Mouse (Mus musculus): ENCODE data around the gene Acot11.
"Not testable (repeated sequence)": the region's sequence is repeated elsewhere in the genome, so short reads cannot be mapped to it uniquely, and the experiment has no call there.

Gene Acot11

DNA sequence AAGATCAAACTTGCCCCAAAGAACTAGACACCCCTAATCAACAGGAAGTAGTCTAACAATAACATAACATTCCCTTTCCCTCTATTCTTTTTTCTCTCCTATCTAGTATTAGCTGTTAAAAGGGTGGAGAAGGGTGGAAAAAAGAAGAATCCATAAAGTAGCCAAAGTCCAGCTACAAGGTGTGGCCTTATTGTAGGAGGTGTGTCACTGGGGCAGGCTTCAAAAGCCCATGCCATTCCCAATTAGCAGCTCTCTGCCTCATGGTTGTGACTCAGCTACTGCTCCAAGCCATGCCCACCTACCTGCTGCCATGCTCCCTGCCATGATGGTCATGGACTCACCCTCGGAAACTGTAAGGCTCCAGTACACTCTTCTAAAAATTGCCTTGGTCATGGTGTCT is 32.2 kb downstream of the Acot11 start:
- DNase-seq = no peak

DNA sequence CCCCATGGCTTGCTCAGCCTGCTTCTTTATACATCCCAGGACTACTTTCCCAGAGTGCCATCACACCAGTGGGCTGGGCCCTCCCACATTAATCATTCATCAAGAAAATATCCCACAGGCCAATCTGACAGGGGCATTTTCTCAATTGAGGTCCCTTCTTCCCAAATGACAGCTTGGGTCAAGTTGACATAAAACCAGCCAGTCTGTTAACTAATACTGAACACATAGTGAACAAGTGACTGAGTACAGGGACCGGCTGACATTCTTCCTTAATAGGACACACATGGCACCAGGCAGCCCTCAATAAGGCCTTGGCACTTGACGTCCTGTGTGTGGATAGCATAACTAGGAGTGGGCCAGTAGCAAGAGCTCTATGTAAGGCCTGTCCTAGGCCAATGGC is 35.5 kb downstream of the Acot11 start:
- no peak for DNase-seq

DNA sequence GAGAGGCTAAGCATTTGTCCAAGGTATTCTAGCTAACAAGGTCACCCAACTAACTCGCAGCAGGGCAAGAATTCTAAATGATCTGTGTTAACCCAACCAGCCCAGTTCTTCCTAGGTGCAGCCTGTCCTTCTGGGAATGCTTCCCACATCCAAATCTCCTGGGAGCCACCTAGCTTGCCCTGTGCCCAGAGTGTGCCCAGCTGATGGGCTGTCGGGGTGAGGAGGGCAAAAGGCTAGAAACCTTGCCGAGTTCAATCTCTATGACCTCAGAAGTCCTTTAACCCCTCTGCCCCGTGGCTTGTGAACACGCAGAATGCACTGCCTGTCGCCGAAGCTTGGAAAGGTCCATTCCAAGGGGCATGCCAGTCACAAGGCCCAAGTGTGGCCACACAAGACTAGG is 40.6 kb downstream of the Acot11 start:
- no peak for DNase-seq

DNA sequence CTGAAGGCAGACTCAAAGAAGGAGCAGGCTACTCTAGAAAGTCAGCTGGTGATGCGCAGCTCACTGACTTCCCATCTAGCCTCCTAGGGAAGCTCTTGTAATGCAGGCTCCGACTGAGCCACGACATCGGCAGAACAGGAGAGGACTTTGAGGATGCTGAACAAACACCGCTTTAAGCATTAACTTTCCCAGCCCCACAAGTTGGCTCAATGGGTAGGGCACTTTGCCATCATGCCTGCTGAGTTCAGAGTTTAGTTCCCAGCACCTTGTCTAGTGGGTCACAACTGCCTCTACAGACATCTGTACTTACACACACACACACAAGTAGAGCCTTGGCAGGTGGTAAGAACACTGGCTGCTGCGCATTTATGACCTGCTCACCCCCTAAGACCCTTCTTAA is 53.1 kb downstream of the Acot11 start:
- no peak for DNase-seq

DNA sequence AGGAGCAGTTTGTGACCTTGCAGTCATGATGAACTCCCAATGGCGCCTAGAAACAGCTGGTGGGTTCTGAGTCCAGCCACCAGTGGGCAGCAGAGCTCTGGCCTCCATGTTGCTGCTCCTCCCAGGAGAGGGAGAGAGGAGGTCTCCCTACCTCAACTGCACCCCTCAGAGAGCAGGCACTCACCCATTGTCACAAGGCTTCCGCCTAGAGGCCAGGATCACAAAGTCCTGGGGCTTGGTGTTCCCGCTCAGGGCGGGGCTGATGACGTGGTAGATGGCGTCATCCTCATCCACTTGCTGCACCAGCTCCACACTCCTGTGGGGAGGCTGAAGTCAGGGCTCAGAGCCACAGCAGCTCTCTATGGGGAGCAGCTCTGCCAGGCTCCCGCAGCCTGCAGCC is 55.1 kb downstream of the Acot11 start:
- DNase-seq = peak; percentile 67 to 69

DNA sequence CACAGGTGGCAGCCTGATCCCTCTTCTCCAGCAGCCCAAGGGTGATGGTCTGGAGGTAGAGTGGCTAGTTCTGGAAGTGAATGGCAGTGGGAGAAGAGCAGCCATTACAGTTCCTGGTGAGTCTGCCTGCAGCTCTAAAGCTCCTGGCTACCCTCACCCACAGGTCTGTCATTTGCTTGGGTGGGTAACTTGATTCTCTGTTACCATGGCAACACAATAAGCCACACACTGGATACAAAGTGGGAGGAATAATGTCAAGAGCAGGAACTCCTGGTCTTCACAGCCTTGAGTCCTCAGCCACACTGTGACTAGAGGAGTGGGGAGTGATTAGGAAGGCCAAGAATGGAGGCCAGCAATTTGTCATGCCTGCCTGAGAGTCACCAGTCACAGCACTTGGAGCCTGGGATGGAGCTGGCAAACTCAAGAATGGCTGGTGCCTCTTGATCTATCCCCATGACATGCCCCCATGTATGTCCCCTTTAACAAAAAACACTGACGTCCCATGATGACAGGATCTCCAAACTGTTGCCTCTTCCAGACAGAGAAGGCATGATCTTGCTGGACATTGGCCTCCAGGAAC is 57.7 kb downstream of the Acot11 start:
- DNase-seq = no peak

DNA sequence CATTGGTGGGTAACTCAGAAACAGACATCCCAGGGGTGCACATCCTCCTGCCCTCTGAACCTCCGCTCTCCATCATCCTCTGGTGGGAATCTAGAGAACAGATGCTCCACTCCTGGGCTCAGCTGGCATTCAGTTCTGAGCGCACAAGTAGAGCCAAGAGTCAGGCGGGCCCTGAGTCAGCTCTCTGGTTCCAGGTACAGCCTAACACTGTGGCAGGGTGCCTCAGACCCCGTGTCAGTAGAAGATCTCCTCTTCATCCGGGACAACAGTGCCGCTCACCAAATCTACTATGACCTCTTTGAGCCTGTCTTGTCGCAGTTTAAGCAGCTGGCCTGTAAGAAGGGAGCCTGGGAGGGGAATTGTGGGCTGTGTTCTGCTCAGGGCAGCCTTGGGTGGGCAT is 58.9 kb downstream of the Acot11 start:
- DNase-seq = no peak

DNA sequence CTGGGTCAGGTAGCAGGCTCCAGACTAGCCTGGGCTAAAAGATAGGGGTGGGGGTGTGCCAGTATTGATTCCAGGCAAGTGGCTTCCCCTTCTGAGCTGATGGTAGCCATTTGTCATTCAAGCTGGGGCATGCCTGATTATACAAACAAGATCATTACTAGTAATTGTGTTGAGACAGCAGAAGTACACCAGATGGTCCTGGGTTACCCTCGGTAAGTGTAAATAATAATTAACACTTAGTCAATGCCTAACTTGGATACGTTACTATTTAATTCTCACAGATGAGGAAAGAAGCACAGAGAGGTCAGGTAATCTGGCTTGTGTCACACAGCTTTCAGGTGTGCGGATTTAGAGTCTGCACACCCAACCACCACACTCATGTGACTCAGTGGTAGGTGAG is 66.9 kb downstream of the Acot11 start:
- DNase-seq = no peak

DNA sequence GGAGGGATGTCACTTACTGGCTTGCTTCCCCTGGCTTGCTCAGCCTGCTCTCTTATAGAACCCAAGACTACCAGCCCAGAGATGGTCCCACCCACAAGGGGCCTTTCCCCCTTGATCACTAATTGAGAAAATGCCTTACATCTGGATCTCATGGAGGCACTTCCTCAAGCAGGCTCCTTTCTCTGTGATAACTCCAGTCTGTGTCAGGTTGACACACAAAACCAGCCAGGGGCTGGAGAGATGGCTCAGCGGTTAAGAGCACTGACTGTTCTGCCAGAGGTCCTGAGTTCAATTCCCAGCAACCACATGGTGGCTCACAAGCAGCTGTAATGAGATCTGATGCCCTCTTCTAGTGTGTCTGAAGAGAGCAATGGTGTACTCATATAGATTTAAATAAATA is 67.9 kb downstream of the Acot11 start:
- DNase-seq = not testable (repeated sequence)

DNA sequence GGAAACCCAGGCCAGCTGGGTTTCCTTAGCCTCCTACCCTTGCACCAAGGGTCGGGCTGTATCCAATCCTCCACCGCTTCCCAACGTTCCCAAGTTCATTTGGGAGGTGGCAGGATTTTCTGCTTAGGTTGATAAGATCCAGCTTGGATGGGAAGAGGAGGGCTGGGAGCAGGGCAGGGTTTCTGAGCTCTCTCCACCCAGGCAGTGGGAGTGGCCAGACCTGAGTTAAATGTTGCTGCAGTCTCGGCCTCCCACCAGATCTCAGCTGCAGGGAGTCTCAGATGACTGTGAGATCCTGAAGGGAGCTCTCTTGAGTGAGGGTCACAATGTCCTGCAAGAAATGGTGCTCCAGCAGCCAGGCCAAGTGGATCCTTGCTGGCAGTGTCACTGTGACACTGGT is 71.2 kb downstream of the Acot11 start, which contains the start of gene Fam151a:
Gene Fam151a (plus strand): TSS at position 254 of the 400 bp plus-strand sequence.
- no peak for DNase-seq

DNA sequence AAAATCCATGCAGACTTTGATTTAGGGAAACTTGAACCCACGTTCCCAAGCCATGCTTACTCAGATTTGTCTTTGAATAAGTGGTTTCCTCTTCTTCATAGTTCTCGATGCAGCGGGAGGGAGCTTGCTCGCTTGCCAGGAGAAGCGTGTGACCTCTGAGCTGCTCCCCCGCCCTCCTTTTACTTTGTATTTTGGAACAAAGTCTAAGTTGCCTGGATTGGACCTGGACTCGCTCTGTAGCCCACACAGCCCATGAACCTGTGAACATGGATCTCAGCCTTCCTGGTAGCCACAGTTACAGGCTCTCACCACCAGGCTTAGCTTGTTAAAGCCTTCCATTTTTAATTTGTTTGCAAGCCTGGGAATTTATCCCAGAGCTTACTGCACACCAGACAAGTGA is 74.0 kb downstream of the Acot11 start, which contains the start of gene Mroh7:
Gene Mroh7 (minus strand): TSS at position 112 of the 400 bp plus-strand sequence.
- no peak for DNase-seq

DNA sequence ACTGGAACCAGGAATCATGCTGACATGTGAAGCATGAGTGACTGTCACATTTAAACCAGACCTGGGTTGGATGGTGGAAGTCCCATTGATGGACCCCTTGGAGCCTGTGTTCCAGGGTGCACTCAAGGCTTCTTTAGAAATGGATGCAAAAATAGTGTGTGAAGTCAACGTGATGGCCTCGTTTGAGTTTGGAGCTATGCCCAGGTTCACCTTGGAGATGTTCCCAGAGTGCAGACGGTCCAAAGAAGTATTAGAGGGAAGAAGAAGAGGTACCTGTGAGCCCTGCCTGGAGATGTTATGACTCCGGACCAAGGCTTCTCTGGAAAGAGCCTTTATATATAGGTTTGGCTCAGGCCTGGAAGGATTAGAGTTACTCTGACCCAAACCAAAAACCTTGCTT is 84.2 kb downstream of the Acot11 start:
- DNase-seq = peak; percentile 58 to 61

DNA sequence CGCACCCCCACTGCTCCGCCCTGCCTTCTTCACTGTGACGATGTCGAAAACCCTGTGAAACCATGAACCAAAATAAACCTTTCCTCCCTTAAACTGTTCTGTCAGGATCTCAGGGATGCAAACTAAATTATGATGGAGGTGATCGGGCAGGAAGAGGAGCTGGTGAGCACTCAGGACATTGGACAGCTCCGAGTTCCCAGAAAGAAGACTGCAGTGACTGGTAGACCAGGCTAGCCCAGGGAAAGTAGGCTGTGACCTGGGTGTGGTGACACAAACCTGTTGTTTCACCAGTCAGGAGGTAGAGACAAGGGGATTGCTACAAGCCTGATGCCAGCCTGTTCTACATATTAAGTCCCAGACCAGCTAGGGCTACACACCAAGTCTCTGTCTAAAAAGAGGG is 91.2 kb downstream of the Acot11 start:
- DNase-seq = no peak

DNA sequence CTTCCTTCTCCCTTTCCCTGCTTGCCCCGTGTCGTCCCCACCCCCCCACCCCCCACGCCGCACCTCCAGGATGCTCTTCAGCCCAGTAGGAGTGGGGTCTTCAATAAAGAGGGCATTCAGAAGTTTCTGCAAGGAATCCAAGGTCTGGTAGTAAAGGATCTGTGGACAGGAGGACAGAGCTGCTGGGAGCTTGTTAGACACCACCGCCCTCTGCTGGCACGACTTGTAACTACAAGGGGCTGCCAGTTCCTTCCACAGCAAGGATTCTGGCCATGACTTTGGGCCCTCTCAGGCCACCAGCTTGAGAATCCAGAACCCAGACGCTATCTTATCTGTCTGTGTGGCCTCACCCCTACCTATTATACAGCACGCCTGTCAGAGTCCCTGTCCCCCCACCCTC is 96.4 kb downstream of the Acot11 start:
- DNase-seq = peak; percentile 84 to 85

DNA sequence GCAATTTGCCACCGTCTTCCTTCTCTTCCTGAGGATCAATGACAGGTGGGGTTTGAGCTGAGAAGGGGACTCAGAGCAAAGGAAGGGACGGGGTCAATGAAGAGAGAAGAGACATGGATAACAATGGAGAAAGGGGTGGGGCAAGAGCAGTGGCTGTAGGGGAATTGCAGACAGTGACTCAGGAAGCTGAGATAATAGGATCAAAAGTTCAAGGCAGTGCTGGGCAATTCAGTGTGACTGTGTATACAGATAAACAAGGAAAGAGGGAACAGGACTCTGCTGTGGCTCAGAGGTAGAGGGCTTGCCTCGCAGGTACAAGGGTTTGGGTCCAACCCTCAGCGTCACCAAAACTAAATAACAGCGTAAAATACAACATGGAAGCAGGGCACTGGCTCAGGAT is 96.8 kb downstream of the Acot11 start:
- DNase-seq = no peak

DNA sequence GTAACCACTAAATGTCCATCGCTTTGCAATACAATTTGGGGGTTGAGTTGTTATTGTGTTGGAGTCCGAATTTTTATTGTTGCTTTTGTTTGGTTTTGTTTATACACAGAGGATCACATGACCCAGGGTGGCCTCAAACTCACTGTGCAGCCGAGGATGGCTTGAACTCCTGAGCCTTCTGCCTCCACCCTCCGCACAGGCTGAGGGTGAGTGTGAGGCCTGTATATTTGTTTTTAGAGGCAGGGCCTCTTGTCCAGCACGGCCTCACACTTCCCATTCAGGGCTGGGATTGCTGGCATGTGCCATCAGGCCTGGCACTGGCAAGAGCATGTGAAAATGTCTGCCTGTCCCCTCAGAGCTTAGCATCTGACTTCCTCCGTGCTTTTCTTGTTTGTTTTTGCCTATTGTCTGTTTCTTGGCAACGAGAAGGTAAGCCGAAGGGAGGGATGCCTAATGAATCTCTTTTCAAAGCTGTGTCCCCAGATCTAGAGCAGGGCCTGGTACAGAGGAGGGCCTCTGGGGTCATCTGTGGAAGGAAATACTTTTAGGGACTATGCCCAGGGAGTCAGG is 99.6 kb downstream of the Acot11 start:
- no peak for DNase-seq

DNA sequence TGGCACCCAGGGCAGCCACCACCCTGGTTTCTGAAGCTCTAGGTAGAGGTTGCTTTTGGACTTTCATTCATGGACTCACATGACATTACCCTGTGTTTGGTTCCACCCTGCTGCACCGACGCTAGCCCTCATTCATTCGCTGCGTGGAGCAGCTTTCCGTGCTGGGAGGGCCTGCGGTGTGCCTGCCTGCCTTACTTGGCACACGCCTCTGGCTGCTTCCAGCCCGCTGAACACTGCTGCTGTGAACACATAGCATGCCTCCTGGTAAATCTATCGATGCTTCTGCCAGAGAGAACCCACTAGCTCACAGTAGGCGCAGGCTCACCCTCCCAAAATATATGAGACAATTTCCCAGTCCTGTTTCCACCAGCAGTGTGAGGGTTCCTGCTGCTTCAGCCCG is 100.4 kb downstream of the Acot11 start:
- DNase-seq = peak; percentile 37 to 47

DNA sequence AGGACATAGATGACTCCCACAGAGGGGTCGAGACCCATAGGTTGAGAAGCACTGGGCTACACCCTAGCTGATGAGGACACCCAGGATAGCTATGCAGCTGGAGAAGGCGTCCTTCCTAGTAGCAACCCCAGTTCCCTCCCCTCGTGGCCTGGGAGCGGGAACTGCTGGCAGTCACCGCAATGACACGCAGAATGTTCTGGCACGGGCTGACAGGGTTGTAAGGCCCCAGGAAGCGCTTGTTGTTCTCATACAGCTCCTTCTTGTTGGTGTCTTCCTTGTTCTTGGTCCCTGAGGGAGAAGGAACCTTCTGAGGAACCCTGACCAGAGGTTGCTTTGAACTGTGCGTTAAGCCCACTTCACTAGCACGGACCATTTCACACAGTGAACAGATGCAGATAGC is 100.8 kb downstream of the Acot11 start:
- DNase-seq = no peak

DNA sequence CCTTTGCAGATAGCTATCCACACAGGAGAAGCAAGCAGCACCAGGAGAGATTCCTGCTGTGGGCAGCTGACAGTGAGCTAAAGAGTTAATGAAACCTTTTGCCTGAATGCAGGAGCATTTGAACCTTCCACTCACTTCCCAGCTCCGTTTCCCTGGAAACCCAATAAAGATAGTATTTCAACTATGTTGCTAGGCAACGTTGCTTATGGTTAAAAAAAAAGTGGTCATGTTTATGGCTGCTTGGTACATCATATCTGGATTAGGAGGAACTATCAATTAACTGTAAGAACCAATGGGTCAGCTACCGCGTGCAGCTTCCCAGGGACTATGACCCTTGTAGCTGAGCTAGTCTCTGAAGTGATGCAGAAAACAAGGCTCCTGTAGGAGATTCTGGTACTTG is 104.0 kb downstream of the Acot11 start:
- no peak for DNase-seq

DNA sequence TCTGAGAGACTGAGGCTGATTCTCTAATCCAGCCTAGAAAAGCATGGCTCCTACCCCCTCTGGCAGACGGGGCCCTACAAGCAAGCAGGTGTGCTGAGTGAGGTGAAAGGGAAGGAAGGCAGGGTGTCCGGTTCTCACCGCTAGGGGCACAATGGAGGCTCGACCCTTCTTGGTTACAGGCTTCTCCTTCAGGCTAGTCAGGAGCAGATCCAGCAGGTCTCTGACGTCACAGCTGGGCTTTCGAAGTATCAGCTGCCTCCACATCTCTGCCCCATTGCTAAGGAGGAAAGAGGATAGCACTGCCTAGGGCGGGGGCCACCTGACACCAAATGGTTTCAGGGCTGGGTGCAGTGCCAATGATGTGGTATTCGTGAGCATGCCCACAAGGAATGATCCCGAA is 104.8 kb downstream of the Acot11 start:
- DNase-seq = no peak

Measured in cerebellum, postnatal 36 days (tissue).